Mouse (Mus musculus) liver, postnatal 0 days (tissue): ENCODE results near the gene Rin2.

Experiments used
- CTCF ChIP-seq: sonication (generic); IDR thresholded peaks from 2 replicates; pipeline ENCODE4 v1.5.1; 2016; ENCODE audit warnings: antibody characterized with exemption, low read depth
- EP300 ChIP-seq: IDR thresholded peaks from 2 replicates; pipeline ENCODE4 v1.6.1; 2016; ENCODE audit warnings: antibody characterized with exemption, low read depth, mild to moderate bottlenecking

GRCm38 (mm10) chr2:145656716-145657115, 18.3 kb upstream of the Rin2 start:
- TF ChIP-seq EP300 (no peak), CTCF (no peak)
